Mouse (Mus musculus) adrenal gland, postnatal 25 days (tissue): Measurements from ENCODE around the gene Phtf2. TPM values are rescaled to one million over a fixed set of nuclear protein-coding genes. Genes with fewer than 3 reads are reported as not detected.
"Not testable (repeated sequence)": the region's sequence is repeated elsewhere in the genome, so short reads cannot be mapped to it uniquely, and the experiment has no call there.

Experiments
- DNase-seq: peaks from one replicate; pipeline ENCODE4 v3.0.0; 2021; ENCODE audit warnings: mixed read lengths
- total RNA-seq: library from RNA; stranded (reverse); gene quantifications from 2 replicates; pipeline ENCODE4 v1.2.3, GENCODE M21; 2021

Gene Phtf2
- total RNA-seq, 1 experiment from 2014 or later, result 9.9 TPM

DNA sequence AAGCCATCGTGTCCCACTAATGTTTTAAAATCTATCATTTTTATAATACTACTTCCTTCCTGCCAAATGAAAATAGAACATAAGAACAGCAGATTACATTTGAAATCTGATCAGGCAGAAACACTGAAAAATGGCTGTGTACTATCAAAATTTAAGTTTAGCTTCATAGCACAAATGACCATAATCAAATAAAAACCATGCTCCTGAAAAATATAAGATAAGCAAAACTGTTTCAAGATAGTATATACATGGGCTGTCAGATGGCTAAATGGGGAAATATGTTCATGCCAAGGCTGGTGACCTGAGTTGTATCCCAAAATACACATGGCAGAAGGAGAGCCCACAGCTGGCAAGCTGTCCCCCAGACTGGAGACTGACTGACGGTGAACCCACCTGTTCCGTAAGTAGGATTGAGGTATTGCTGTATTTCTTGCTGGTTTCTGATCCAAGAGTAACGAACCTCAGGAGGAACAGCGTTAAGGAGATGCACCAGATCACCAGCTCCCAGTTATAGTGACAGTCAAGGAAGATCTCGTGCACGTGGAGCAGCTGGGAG is 116.5 kb downstream of the Phtf2 start:
- DNase-seq, result no peak

GRCm38 (mm10) chr5:20762441-20762840 is 119.5 kb downstream of the Phtf2 start:
- not testable (repeated sequence) for DNase-seq

- no peak for DNase-seq
Measured at GRCm38 (mm10) chr5:20760368-20761162, 121.4 kb downstream of the Phtf2 start.

- DNase-seq, result no peak
Measured at GRCm38 (mm10) chr5:20759771-20760170, 122.2 kb downstream of the Phtf2 start.

DNA sequence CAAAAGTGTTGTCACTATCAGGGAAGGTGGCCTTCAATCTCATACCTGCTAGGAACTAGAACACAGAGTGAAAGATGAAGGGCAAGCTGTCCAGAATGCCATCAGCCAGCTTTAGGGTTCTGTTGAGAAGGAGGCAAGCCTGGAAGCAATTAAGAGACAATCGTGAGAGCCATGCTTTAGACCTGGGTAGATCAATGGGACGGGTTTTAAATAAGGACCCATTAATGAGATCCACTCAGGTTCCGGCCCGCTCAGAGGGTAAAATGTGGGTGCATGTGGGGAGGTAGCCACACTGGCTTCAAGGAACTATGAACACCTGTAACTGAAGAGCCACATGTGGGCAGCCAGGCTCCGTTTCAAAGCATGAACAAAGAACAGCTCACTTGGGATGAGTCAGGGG is 128.0 kb downstream of the Phtf2 start:
- no peak for DNase-seq

DNA sequence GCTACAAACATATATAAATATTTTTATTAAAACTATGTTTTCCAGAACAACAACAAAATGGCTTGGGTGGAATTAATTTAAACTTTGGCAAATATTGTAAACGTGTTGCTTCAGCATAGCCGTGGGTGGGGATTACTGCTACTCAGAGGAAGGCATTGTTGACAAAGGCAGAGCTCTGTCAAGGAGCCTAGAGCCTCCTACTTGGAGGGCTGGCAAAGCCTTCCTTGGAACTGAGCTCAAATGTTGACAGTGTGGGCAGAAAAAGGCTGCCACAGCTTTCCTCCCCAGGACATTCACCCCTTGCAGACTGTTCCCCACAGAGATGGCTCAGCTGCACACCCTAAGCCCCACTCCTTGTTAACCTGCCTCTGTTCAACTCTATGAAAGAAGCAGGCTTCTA is 128.8 kb downstream of the Phtf2 start:
- DNase-seq, result no peak

- DNase-seq, result no peak
Measured at GRCm38 (mm10) chr5:20751696-20752095, 130.2 kb downstream of the Phtf2 start.

- no peak for DNase-seq
Measured at GRCm38 (mm10) chr5:20751000-20751399, 130.9 kb downstream of the Phtf2 start.

GRCm38 (mm10) chr5:20749535-20749934 is 132.4 kb downstream of the Phtf2 start:
- no peak for DNase-seq

DNA sequence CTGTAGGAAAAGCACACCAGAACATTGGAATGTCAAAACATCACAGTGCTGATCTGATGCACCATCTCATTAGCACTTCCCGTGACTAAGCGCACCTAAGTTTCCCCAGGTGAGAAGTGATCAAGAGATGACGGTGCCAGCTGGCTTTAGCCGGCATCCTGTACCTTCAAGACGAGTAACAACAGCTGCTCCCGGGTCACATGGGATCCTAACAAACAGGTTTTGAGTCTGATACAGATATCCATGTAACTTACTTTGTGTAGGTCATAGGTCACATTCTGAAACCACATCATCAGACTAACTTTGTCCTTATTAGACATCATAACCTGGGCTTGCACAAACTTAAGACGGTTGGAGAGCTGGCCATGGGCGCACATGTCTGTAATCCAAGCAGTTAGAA is 133.1 kb downstream of the Phtf2 start:
- DNase-seq, result no peak

- DNase-seq, result no peak
Measured at GRCm38 (mm10) chr5:20748142-20748541, 133.8 kb downstream of the Phtf2 start.

GRCm38 (mm10) chr5:20741936-20742335 is 140.0 kb downstream of the Phtf2 start:
- no peak for DNase-seq

DNA sequence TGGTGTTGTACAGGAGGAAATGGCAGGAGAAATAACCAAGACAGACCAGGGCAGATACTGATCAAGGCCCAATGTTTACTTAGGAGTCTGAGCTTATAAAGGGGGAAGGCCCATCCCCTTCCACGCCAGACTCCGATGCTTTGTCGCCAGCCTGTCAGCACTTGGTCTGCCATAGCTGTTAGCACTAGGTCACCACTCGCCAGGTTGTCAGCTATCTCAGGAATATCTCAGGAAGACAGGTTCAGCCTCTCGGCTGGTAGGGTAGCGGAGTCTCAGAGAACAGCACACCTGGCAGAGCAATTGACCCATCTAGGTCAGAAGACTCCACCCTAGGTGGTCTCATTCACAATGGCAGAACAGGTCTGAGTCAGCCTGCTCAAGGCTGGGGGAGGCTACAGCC is 140.7 kb downstream of the Phtf2 start:
- no peak for DNase-seq

DNA sequence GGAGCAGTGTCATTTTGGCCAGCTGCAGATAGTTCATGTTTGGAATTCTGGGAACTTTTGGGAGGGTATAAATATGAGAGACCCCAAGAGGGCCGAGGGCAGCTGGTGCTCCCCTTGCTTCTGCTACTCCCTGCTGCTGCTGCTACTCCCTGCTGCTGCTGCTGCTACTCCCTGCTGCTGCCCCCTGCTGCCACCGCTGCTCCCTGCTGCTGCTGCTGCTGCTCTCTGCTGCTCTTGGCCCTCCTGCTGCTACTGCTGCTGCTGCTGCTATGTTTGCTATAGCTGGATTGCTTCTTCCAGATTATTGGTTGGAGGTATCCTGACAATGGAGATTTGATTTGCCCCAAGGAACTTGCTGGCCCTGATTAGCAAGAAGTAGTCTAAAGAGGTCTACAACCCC is 143.1 kb downstream of the Phtf2 start:
- DNase-seq, result no peak

GRCm38 (mm10) chr5:20723226-20723625 is 158.7 kb downstream of the Phtf2 start:
- not testable (repeated sequence) for DNase-seq

GRCm38 (mm10) chr5:20720201-20720900 is 161.6 kb downstream of the Phtf2 start:
- no peak for DNase-seq

- DNase-seq, result not testable (repeated sequence)
Measured at GRCm38 (mm10) chr5:20715980-20716379, 165.9 kb downstream of the Phtf2 start.

- DNase-seq, result not testable (repeated sequence)
Measured at GRCm38 (mm10) chr5:20714619-20715018, 167.3 kb downstream of the Phtf2 start.

- DNase-seq, result not testable (repeated sequence)
Measured at GRCm38 (mm10) chr5:20710845-20711244, 171.1 kb downstream of the Phtf2 start.
